Mouse (Mus musculus): ENCODE results near the gene Gli2.

Gli2 gene

GRCm38 (mm10) chr1:118799322-118800116 is 253.9 kb downstream of the Gli2 start:
- no peak for DNase-seq (ENCODE audit: low read depth, low spot score)

- no peak for DNase-seq (ENCODE audit: low read depth, low spot score)
Measured at GRCm38 (mm10) chr1:118795415-118796167, 257.8 kb downstream of the Gli2 start.

DNA sequence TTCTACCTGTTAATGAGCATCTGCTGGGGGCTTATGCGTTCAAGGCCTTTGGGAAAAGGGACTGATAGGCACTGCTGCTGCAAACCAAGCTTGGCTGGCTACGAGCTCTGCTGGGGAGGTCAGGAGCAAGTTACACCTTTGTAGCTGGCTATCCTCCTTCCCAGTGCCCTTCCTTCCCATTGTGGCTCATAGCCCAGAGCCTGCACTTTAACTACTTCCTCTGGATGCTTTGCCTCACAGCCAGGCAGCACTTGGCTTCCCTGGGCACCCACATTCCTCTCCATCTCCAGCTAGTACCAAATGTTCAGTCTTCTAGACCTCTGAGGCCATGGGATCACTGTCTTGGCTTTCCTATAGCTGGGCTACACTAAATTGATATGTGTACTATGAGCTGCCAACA is 263.5 kb downstream of the Gli2 start:
- no peak for DNase-seq (ENCODE audit: low read depth, low spot score)

DNA sequence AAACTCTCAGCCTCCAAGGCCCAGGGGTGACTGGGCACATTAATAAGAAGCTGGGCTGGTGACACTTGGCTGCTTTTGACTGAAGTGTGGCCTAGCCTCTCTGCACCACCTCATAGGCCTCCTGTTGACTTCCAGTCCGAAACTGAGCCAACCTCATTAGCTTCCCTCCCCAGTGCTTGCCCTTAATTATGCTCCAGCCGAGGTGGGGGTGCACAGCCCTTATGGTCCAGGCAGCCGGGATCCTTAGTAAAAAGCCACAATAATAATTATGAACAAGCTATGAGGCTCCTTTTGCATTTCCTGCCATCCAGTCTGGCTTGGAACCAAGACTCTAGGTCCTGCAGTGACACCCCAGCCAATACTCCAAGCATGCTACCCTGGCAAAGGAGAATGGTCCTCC is 264.0 kb downstream of the Gli2 start:
- DNase-seq (ENCODE audit: low read depth, low spot score): no peak

- DNase-seq (ENCODE audit: low read depth, low spot score): no peak
Measured at GRCm38 (mm10) chr1:118788813-118789212, 264.6 kb downstream of the Gli2 start.

- DNase-seq (ENCODE audit: low read depth, low spot score): no peak
Measured at GRCm38 (mm10) chr1:118787486-118787885, 265.9 kb downstream of the Gli2 start.

Measured in A20 (cell line).